Mouse (Mus musculus): Measurements from ENCODE around the gene Emp1. TPM values are rescaled to one million over a fixed set of nuclear protein-coding genes. Genes with fewer than 3 reads are reported as not detected.

The Emp1 gene
- polyA plus RNA-seq, 1 experiment from 2014 or later: 48.5 TPM

GRCm38 (mm10) chr6:135369551-135369968 is 7.2 kb downstream of the Emp1 start:
- Histone ChIP-seq H3K9ac (ENCODE audit: low read length) (peak overlapping the region; percentile 40; the same call in 1 of the 2 replicates), H3K27ac (ENCODE audit: low read length) (peak overlapping the region; percentile 76), H3K4me1 (ENCODE audit: control insufficient read depth, insufficient read depth, low read length) (peaks cover 26% of the 10 kb centered on the region), H3K4me3 (ENCODE audit: low read length) (no peak overlapping the region), H3K27me3 (ENCODE audit: control insufficient read depth, insufficient read depth, low read length) (no peaks in the 10 kb centered on the region), H3K4me2 (ENCODE audit: low read depth, low read length) (peak overlapping the region; percentile 29; the same call in 1 of the 2 replicates), H3K9me3 (replicated peaks; ENCODE audit: control insufficient read depth, low read length) (no peaks in the 10 kb centered on the region), H3K36me3 (ENCODE audit: control insufficient read depth, insufficient read depth) (no peaks in the 10 kb centered on the region)
- WGBS: 26% methylated on average over 5 of the region's 5 CpGs
- ATAC-seq (replicated peaks; ENCODE audit: extremely low read depth, insufficient read depth, low FRiP score): peak; percentile 44

GRCm38 (mm10) chr6:135370954-135371353 is 8.6 kb downstream of the Emp1 start:
- H3K4me1 ChIP-seq (ENCODE audit: control insufficient read depth, insufficient read depth, low read length): peaks cover 22% of the 10 kb centered on the region
- peak overlapping the region; percentile 37 for H3K27ac ChIP-seq (ENCODE audit: low read length)
- H3K9me3 ChIP-seq (replicated peaks; ENCODE audit: control insufficient read depth, low read length): no peaks in the 10 kb centered on the region
- H3K4me2 ChIP-seq (ENCODE audit: low read depth, low read length): no peak overlapping the region
- H3K9ac ChIP-seq (ENCODE audit: low read length): no peak overlapping the region
- ATAC-seq (replicated peaks; ENCODE audit: extremely low read depth, insufficient read depth, low FRiP score): no peak
- no peak overlapping the region for H3K4me3 ChIP-seq (ENCODE audit: low read length)
- no peaks in the 10 kb centered on the region for H3K27me3 ChIP-seq (ENCODE audit: control insufficient read depth, insufficient read depth, low read length)
- WGBS: 73% methylated on average over 6 of the region's 6 CpGs
- H3K36me3 ChIP-seq (ENCODE audit: control insufficient read depth, insufficient read depth): no peaks in the 10 kb centered on the region

GRCm38 (mm10) chr6:135373357-135373756 is 11.0 kb downstream of the Emp1 start:
- no peak overlapping the region for H3K9ac ChIP-seq (ENCODE audit: low read length)
- no peak for ATAC-seq (replicated peaks; ENCODE audit: extremely low read depth, insufficient read depth, low FRiP score)
- H3K9me3 ChIP-seq (replicated peaks; ENCODE audit: control insufficient read depth, low read length): no peaks in the 10 kb centered on the region
- no peaks in the 10 kb centered on the region for H3K27me3 ChIP-seq (ENCODE audit: control insufficient read depth, insufficient read depth, low read length)
- 0 out of 2 replicates have a peak, but pooled peaks cover 4% of the 10 kb centered on the region for H3K36me3 ChIP-seq (ENCODE audit: control insufficient read depth, insufficient read depth)
- H3K27ac ChIP-seq (ENCODE audit: low read length): no peak overlapping the region
- H3K4me2 ChIP-seq (ENCODE audit: low read depth, low read length): no peak overlapping the region
- 78% methylated on average over 8 of the region's 8 CpGs for WGBS
- peaks cover 16% of the 10 kb centered on the region for H3K4me1 ChIP-seq (ENCODE audit: control insufficient read depth, insufficient read depth, low read length)
- no peak overlapping the region for H3K4me3 ChIP-seq (ENCODE audit: low read length)

- Histone ChIP-seq H3K9me3 (replicated peaks; ENCODE audit: control insufficient read depth, low read length) (no peaks in the 10 kb centered on the region), H3K4me3 (ENCODE audit: low read length) (no peak overlapping the region), H3K36me3 (ENCODE audit: control insufficient read depth, insufficient read depth) (peaks cover 12% of the 10 kb centered on the region; the same call in 1 of the 2 replicates), H3K4me1 (ENCODE audit: control insufficient read depth, insufficient read depth, low read length) (peaks cover 3% of the 10 kb centered on the region), H3K27ac (ENCODE audit: low read length) (no peak overlapping the region), H3K9ac (ENCODE audit: low read length) (no peak overlapping the region), H3K27me3 (ENCODE audit: control insufficient read depth, insufficient read depth, low read length) (no peaks in the 10 kb centered on the region), H3K4me2 (ENCODE audit: low read depth, low read length) (no peak overlapping the region)
- no peak for ATAC-seq (replicated peaks; ENCODE audit: extremely low read depth, insufficient read depth, low FRiP score)
- WGBS: 67% methylated on average over 5 of the region's 5 CpGs
These were observed 13.5 kb downstream of the Emp1 start for GRCm38 (mm10) chr6:135375818-135376217.

GRCm38 (mm10) chr6:135376248-135376647 is 13.9 kb downstream of the Emp1 start:
- H3K36me3 ChIP-seq (ENCODE audit: control insufficient read depth, insufficient read depth): peaks cover 15% of the 10 kb centered on the region; the same call in 1 of the 2 replicates
- no peak overlapping the region for H3K4me2 ChIP-seq (ENCODE audit: low read depth, low read length)
- no peaks in the 10 kb centered on the region for H3K9me3 ChIP-seq (replicated peaks; ENCODE audit: control insufficient read depth, low read length)
- H3K9ac ChIP-seq (ENCODE audit: low read length): no peak overlapping the region
- no peak overlapping the region for H3K4me3 ChIP-seq (ENCODE audit: low read length)
- 74% methylated on average over 7 of the region's 7 CpGs for WGBS
- no peak overlapping the region for H3K27ac ChIP-seq (ENCODE audit: low read length)
- no peak for ATAC-seq (replicated peaks; ENCODE audit: extremely low read depth, insufficient read depth, low FRiP score)
- H3K4me1 ChIP-seq (ENCODE audit: control insufficient read depth, insufficient read depth, low read length): peaks cover 3% of the 10 kb centered on the region; the same call in 1 of the 2 replicates
- H3K27me3 ChIP-seq (ENCODE audit: control insufficient read depth, insufficient read depth, low read length): no peaks in the 10 kb centered on the region

GRCm38 (mm10) chr6:135377583-135378319 is 15.4 kb downstream of the Emp1 start:
- Histone ChIP-seq H3K27ac (ENCODE audit: low read length) (no peak overlapping the region), H3K4me3 (ENCODE audit: low read length) (peak overlapping the region; percentile 25), H3K4me1 (ENCODE audit: control insufficient read depth, insufficient read depth, low read length) (peaks cover 3% of the 10 kb centered on the region; the same call in 1 of the 2 replicates), H3K27me3 (ENCODE audit: control insufficient read depth, insufficient read depth, low read length) (no peaks in the 10 kb centered on the region), H3K9me3 (replicated peaks; ENCODE audit: control insufficient read depth, low read length) (no peaks in the 10 kb centered on the region), H3K4me2 (ENCODE audit: low read depth, low read length) (peak overlapping the region; percentile 56), H3K9ac (ENCODE audit: low read length) (no peak overlapping the region; the same call in 1 of the 2 replicates), H3K36me3 (ENCODE audit: control insufficient read depth, insufficient read depth) (peaks cover 25% of the 10 kb centered on the region; the same call in 1 of the 2 replicates)
- ATAC-seq (replicated peaks; ENCODE audit: extremely low read depth, insufficient read depth, low FRiP score): 0 out of 2 replicates have a peak, but pooled peaks have one; percentile 23
- WGBS: 21% methylated on average over 16 of the region's 16 CpGs

- ATAC-seq (replicated peaks; ENCODE audit: extremely low read depth, insufficient read depth, low FRiP score): no peak
- no peaks in the 10 kb centered on the region for H3K4me1 ChIP-seq (ENCODE audit: control insufficient read depth, insufficient read depth, low read length)
- no peak overlapping the region for H3K4me2 ChIP-seq (ENCODE audit: low read depth, low read length)
- peaks cover 24% of the 10 kb centered on the region for H3K36me3 ChIP-seq (ENCODE audit: control insufficient read depth, insufficient read depth)
- no peaks in the 10 kb centered on the region for H3K9me3 ChIP-seq (replicated peaks; ENCODE audit: control insufficient read depth, low read length)
- H3K4me3 ChIP-seq (ENCODE audit: low read length): no peak overlapping the region
- no peak overlapping the region for H3K27ac ChIP-seq (ENCODE audit: low read length)
- H3K9ac ChIP-seq (ENCODE audit: low read length): no peak overlapping the region
- no peaks in the 10 kb centered on the region for H3K27me3 ChIP-seq (ENCODE audit: control insufficient read depth, insufficient read depth, low read length)
These were observed 21.6 kb downstream of the Emp1 start for GRCm38 (mm10) chr6:135383919-135384318.

- Histone ChIP-seq H3K9me3 (replicated peaks; ENCODE audit: control insufficient read depth, low read length) (no peaks in the 10 kb centered on the region), H3K9ac (ENCODE audit: low read length) (no peak overlapping the region), H3K4me2 (ENCODE audit: low read depth, low read length) (no peak overlapping the region), H3K36me3 (ENCODE audit: control insufficient read depth, insufficient read depth) (peaks cover 16% of the 10 kb centered on the region), H3K27ac (ENCODE audit: low read length) (no peak overlapping the region), H3K27me3 (ENCODE audit: control insufficient read depth, insufficient read depth, low read length) (no peaks in the 10 kb centered on the region), H3K4me3 (ENCODE audit: low read length) (no peak overlapping the region), H3K4me1 (ENCODE audit: control insufficient read depth, insufficient read depth, low read length) (no peaks in the 10 kb centered on the region)
- ATAC-seq (replicated peaks; ENCODE audit: extremely low read depth, insufficient read depth, low FRiP score): no peak
- 60% methylated on average over 8 of the region's 8 CpGs for WGBS
These were observed 23.6 kb downstream of the Emp1 start for GRCm38 (mm10) chr6:135385738-135386459.

GRCm38 (mm10) chr6:135387653-135388052 is 25.3 kb downstream of the Emp1 start:
- Histone ChIP-seq H3K4me3 (ENCODE audit: low read length) (no peak overlapping the region), H3K4me1 (ENCODE audit: control insufficient read depth, insufficient read depth, low read length) (no peaks in the 10 kb centered on the region), H3K27ac (ENCODE audit: low read length) (no peak overlapping the region), H3K4me2 (ENCODE audit: low read depth, low read length) (no peak overlapping the region), H3K27me3 (ENCODE audit: control insufficient read depth, insufficient read depth, low read length) (no peaks in the 10 kb centered on the region), H3K9me3 (replicated peaks; ENCODE audit: control insufficient read depth, low read length) (no peaks in the 10 kb centered on the region), H3K9ac (ENCODE audit: low read length) (no peak overlapping the region), H3K36me3 (ENCODE audit: control insufficient read depth, insufficient read depth) (peaks cover 3% of the 10 kb centered on the region)
- ATAC-seq (replicated peaks; ENCODE audit: extremely low read depth, insufficient read depth, low FRiP score): no peak
- 83% methylated on average over 1 of the region's 1 CpGs for WGBS

Measured in heart, embryonic 16.5 days (tissue).